34 mouse cellular contexts compared by ENCODE assay signal in the genomic region with DNA sequence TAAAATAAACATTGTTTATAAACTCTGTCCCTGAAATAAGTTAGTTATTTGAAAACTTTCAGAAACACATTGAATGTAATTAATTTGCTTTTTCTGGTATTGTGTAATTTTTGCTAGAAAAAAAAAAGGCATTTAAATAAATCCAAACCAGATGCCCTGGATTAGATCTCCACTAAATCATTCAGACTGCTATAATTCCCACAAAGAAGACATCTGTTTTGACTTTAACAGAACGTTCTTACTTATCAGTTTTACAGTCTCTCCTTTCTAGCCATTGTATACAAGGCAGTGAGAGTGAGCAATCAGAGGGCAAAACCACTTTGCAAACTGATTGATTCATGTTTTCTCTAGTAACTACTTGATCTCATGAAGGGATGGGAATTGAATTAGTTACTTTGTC.
DNase-seq lines count a peak whose midpoint lies in the region; ATAC-seq lines count a peak whose summit lies in the region.
"Had no signal": no experiment of that assay in that cellular context is flagged by ENCODE, and none has a peak within 500 bp of the region (broad histone marks: within the 10 kb centered on the region; RNA-seq: fewer than 3 reads in every experiment).

No protein-coding gene starts in this region.

- H3K27ac ChIP-seq in embryonic facial prominence, embryonic 14.5 days (replicated peaks; ENCODE audit: low read depth, low read length), result no peak overlapping the region
- H3K27ac ChIP-seq: heart, embryonic 10.5 days; heart, embryonic 15.5 days; hindbrain, embryonic 13.5 days; kidney, postnatal 0 days; midbrain, embryonic 13.5 days; neural tube, embryonic 15.5 days; stomach, embryonic 15.5 days had no signal

- H3K36me3 ChIP-seq in embryonic facial prominence, embryonic 14.5 days (ENCODE audit: control insufficient read depth, insufficient read depth, low read length), result no peaks in the 10 kb centered on the region
- H3K36me3 ChIP-seq: heart, embryonic 10.5 days; heart, embryonic 15.5 days; hindbrain, embryonic 13.5 days; midbrain, embryonic 13.5 days; neural tube, embryonic 15.5 days; stomach, embryonic 15.5 days had no signal

- H3K4me1 ChIP-seq in embryonic facial prominence, embryonic 14.5 days (ENCODE audit: control insufficient read depth, insufficient read depth, low read length), result no peaks in the 10 kb centered on the region
- H3K4me1 ChIP-seq: heart, embryonic 10.5 days; heart, embryonic 15.5 days; hindbrain, embryonic 13.5 days; megakaryocyte, embryonic 14.5 days; midbrain, embryonic 13.5 days; neural tube, embryonic 15.5 days; stomach, embryonic 15.5 days had no signal

- WGBS in embryonic facial prominence, embryonic 14.5 days, result 7% methylated on average over 1 of the region's 1 CpGs

- no peak overlapping the region for H3K4me2 ChIP-seq in embryonic facial prominence, embryonic 14.5 days (ENCODE audit: low read depth, low read length)
- H3K4me2 ChIP-seq: heart, embryonic 15.5 days; hindbrain, embryonic 13.5 days; midbrain, embryonic 13.5 days; neural tube, embryonic 15.5 days; stomach, embryonic 15.5 days had no signal

- no peak overlapping the region for H3K4me3 ChIP-seq in embryonic facial prominence, embryonic 14.5 days (ENCODE audit: low read depth, low read length)
- H3K4me3 ChIP-seq: erythroblast, embryonic 14.5 days; heart, embryonic 10.5 days; heart, embryonic 15.5 days; hindbrain, embryonic 13.5 days; megakaryocyte, embryonic 14.5 days; midbrain, embryonic 13.5 days; neural tube, embryonic 15.5 days; stomach, embryonic 15.5 days had no signal

- no peak for ATAC-seq in embryonic facial prominence, embryonic 14.5 days (ENCODE audit: low read depth)
- ATAC-seq in erythroblast, adult 5-6 weeks (replicated peaks; ENCODE audit: low FRiP score, poor library complexity, severe bottlenecking), result no peak
- ATAC-seq: forebrain, postnatal 0 days; lung, postnatal 0 days; midbrain, embryonic 13.5 days had no signal

- peak; percentile 26 for DNase-seq in embryo, embryonic 10 days (ENCODE audit: low spot score)
- DNase-seq in embryo, embryonic 9.5 days (ENCODE audit: extremely low spot score), result no peak
- DNase-seq in embryo, embryonic 10.5 days (ENCODE audit: low spot score), result peak; percentile 63
- DNase-seq in embryonic facial prominence, embryonic 14.5 days (ENCODE audit: low spot score), result peak; percentile 74
- peak; percentile 30 for DNase-seq in mesoderm, embryonic 11.5 days (ENCODE audit: low read depth, low spot score)
- DNase-seq in neural tube, embryonic 10.5 days (ENCODE audit: extremely low spot score, low spot score), result no peak
- no peak for DNase-seq in left cerebral cortex, adult 18-20 months (ENCODE audit: low spot score in 2 of 2)
- DNase-seq: adrenal gland, postnatal 14 days; cerebellum, adult 11 months; cerebellum, adult 9-11 months; forebrain, postnatal 0 days; gastrocnemius, postnatal 14 days; heart, adult 11 months; heart, postnatal 4 days; kidney, adult 2 months; kidney, postnatal 4 days; left cerebral cortex, postnatal 4 days; lung, postnatal 4 days; retina, postnatal 1 day; right cerebral cortex, postnatal 14 days; thymus, adult 18-20 months; thymus, postnatal 25 days had no signal

- no peaks in the 10 kb centered on the region for H3K27me3 ChIP-seq in embryonic facial prominence, embryonic 14.5 days (replicated peaks; ENCODE audit: control insufficient read depth, insufficient read depth, low read length)
- H3K27me3 ChIP-seq: CH12.LX; heart, embryonic 15.5 days; hindbrain, embryonic 13.5 days; megakaryocyte, embryonic 14.5 days; midbrain, embryonic 13.5 days; neural tube, embryonic 15.5 days; stomach, embryonic 15.5 days had no signal

- H3K9me3 ChIP-seq in embryonic facial prominence, embryonic 14.5 days (ENCODE audit: control insufficient read depth, low read length), result no peaks in the 10 kb centered on the region
- H3K9me3 ChIP-seq: heart, embryonic 10.5 days; heart, embryonic 15.5 days; hindbrain, embryonic 13.5 days; midbrain, embryonic 13.5 days; neural tube, embryonic 15.5 days; stomach, embryonic 15.5 days had no signal

- no peak overlapping the region for H3K9ac ChIP-seq in embryonic facial prominence, embryonic 14.5 days (ENCODE audit: low read depth, low read length)
- H3K9ac ChIP-seq: forebrain, postnatal 0 days; heart, embryonic 15.5 days; hindbrain, embryonic 13.5 days; midbrain, embryonic 13.5 days; neural tube, embryonic 15.5 days; stomach, embryonic 15.5 days had no signal

Comparison
In these comparisons a context has a peak if more than half of its experiments do, and no peak if none do; other contexts are left out.
1. DNase-seq: peak in embryo, embryonic 10 days (single experiment), embryo, embryonic 10.5 days (single experiment), embryonic facial prominence, embryonic 14.5 days (single experiment) and mesoderm, embryonic 11.5 days (single experiment); none in embryo, embryonic 9.5 days (single experiment), neural tube, embryonic 10.5 days (single experiment) and left cerebral cortex, adult 18-20 months (0 of 2).